Mouse (Mus musculus): Measurements from ENCODE around the gene Slc39a11.

DNA sequence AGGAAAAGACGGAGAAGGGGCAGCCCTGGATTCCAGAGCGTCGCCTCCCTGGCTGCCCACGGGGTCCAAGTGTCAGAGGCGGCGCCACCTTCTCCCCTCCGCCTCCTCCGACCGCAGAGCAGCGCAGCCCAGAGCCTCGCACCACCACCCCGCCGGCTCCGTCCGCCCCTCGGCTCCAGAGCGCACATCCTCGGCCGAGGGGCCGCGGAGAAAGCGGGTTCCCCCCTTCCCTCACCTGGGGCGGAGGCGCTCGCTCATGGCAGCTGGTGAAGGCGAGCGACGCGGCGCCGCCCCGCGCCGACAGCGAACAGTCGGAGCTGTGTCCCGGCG, 33.7 kb upstream of the Slc39a11 start:
- TF ChIP-seq CTCF (IDR thresholded peaks at IDR 0.05; ENCODE audit: low read depth) (no peak), EP300 (IDR thresholded peaks at IDR 0.05; ENCODE audit: low read depth) (no peak)
